Mouse (Mus musculus) lung, postnatal 0 days (tissue): ENCODE data around the gene Prkrip1. TPM values are rescaled to one million over a fixed set of nuclear protein-coding genes. Genes with fewer than 3 reads are reported as not detected.

ENCODE experiments used
- ATAC-seq: fragments of 200-750 bp; cut with Nextera tagmentation; 2 replicates; pipeline ENCODE4 v1.8.0; 2017; ENCODE audit warnings: moderate library complexity
- DNase-seq: peaks from one replicate; pipeline ENCODE4 v3.0.0-alpha.2; 2016; ENCODE audit warnings: low spot score
- H3K27ac ChIP-seq: fragments of 300-500 bp; sonication (generic); 2 replicates; pipeline ENCODE4 v1.5.1; 2014; ENCODE audit warnings: antibody characterized with exemption, mild to moderate bottlenecking, low read length, mixed read lengths
- H3K27me3 ChIP-seq: fragments of 300-500 bp; sonication (generic); replicated peaks from 2 replicates; pipeline ENCODE4 v1.6.1; 2014; ENCODE audit warnings: low read length, mixed read lengths; ENCODE audit not compliant: insufficient read depth
- H3K36me3 ChIP-seq: fragments of 300-500 bp; sonication (generic); 2 replicates; pipeline ENCODE4 v1.6.1; 2014; ENCODE audit warnings: low read length, mixed read lengths; ENCODE audit not compliant: insufficient read depth
- H3K4me1 ChIP-seq: fragments of 300-500 bp; sonication (generic); 2 replicates; pipeline ENCODE4 v1.6.1; 2014; ENCODE audit warnings: antibody characterized with exemption, low read depth, low read length, mixed read lengths; ENCODE audit not compliant: insufficient read depth
- H3K4me2 ChIP-seq: fragments of 300-500 bp; sonication (generic); replicated peaks from 2 replicates; pipeline ENCODE4 v1.6.1; 2014; ENCODE audit warnings: low read depth, mild to moderate bottlenecking, low read length, moderate library complexity, mixed read lengths
- H3K4me3 ChIP-seq: fragments of 300-500 bp; sonication (generic); 2 replicates; pipeline ENCODE4 v1.5.1; 2014; ENCODE audit warnings: low read depth, low read length
- H3K9ac ChIP-seq: fragments of 300-500 bp; sonication (generic); replicated peaks from 2 replicates; pipeline ENCODE4 v1.6.1; 2014; ENCODE audit warnings: low read depth, mild to moderate bottlenecking
- H3K9me3 ChIP-seq: fragments of 300-500 bp; sonication (generic); 2 replicates; pipeline ENCODE4 v1.6.1; 2016; ENCODE audit warnings: low read length, mixed read lengths
- CTCF ChIP-seq: IDR thresholded peaks from 2 replicates; pipeline ENCODE4 v1.5.1; 2016; ENCODE audit warnings: antibody characterized with exemption, mild to moderate bottlenecking
- EP300 ChIP-seq: IDR thresholded peaks from 2 replicates; pipeline ENCODE4 v1.6.1; 2016; ENCODE audit warnings: antibody characterized with exemption, mild to moderate bottlenecking, control low read depth
- WGBS: fragments of 180-500 bp; shearing (Covaris S2); extraction: QIAGEN DNeasy Blood & Tissue Kit; methylation state at CpG from one replicate; pipeline ENCODE4 v1.1.7; 2014; 5-methylcytosine and 5-hydroxymethylcytosine counted together
- polyA plus RNA-seq: library from polyadenylated mRNA; unstranded; fragments of >200 nt; fragmentation: Nextera tagmentation; extraction: Ambion mirVana; gene quantifications from 2 replicates; pipeline ENCODE4 v1.2.1, GENCODE M21; 2015

The Prkrip1 gene
- polyA plus RNA-seq, 1 experiment from 2014 or later = 37.7 TPM

- H3K4me2 ChIP-seq = no peak overlapping the region
- TF ChIP-seq EP300 (no peak), CTCF (no peak)
- ATAC-seq = no peak
- H3K9ac ChIP-seq = no peak overlapping the region
- H3K4me1 ChIP-seq = no peaks in the 10 kb centered on the region
- WGBS = 84% methylated on average over 7 of the region's 7 CpGs
- 0 out of 2 replicates have a peak, but pooled peaks cover 2% of the 10 kb centered on the region for H3K9me3 ChIP-seq
- H3K27ac ChIP-seq = no peak overlapping the region
- no peaks in the 10 kb centered on the region for H3K27me3 ChIP-seq
- no peak overlapping the region for H3K4me3 ChIP-seq
- H3K36me3 ChIP-seq = peaks cover 29% of the 10 kb centered on the region
- no peak for DNase-seq
Observed at GRCm38 (mm10) chr5:136191870-136192269, 6.9 kb downstream of the Prkrip1 start.

DNA sequence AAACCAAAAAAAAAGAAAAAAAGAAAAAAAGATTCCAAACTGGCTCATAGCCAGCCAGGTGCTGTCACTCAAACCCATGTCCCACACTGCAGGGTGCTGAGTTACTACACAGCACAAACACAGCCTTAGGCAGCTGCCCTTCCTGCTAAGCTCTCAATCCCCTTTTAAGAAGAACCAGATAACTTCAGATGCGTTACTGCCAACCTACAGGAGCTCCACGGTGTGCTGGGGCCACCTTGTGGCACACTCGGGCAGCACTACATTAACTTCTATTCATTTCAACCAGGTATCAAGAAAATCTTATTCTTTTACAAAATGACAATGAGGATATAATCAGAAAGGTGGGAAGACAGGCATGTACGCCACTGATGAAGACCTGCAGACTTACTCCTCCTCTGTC, 12.0 kb downstream of the Prkrip1 start:
- Histone ChIP-seq H3K27ac (no peak overlapping the region), H3K4me3 (no peak overlapping the region), H3K9me3 (no peaks in the 10 kb centered on the region), H3K36me3 (peaks cover 4% of the 10 kb centered on the region; the same call in 1 of the 2 replicates), H3K27me3 (no peaks in the 10 kb centered on the region), H3K4me1 (no peaks in the 10 kb centered on the region), H3K9ac (no peak overlapping the region), H3K4me2 (no peak overlapping the region)
- TF ChIP-seq CTCF (peak; percentile 93), EP300 (no peak)
- DNase-seq (peak; percentile 87), ATAC-seq (peak; percentile 80)
- 37% methylated on average over 4 of the region's 4 CpGs for WGBS

DNA sequence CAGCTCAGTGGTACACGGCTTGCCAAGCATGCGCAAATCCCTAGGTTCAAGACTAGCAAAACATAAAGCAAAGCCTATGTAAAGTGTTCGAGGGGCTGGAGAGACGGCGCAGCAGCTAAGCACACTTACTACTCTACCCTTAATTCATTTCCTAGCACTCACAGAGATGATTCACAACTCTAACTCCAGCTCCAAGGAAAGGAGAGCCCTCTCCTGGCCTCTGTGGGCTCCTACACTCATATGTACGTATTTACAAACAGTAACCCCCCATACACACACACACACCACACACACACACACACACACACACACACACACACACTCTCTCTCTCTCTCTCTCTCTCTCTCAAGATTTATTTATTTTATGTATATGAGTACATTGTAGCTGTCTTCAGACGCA, 15.0 kb downstream of the Prkrip1 start:
- DNase-seq = no peak
- Histone ChIP-seq H3K9me3 (no peaks in the 10 kb centered on the region), H3K4me3 (no peak overlapping the region), H3K36me3 (peaks cover 7% of the 10 kb centered on the region; the same call in 1 of the 2 replicates), H3K27ac (no peak overlapping the region), H3K4me1 (no peaks in the 10 kb centered on the region), H3K9ac (no peak overlapping the region), H3K4me2 (no peak overlapping the region), H3K27me3 (no peaks in the 10 kb centered on the region)
- WGBS = 92% methylated on average over 7 of the region's 7 CpGs
- no peak for ATAC-seq
- TF ChIP-seq EP300 = no peak
- TF ChIP-seq CTCF = peak; percentile 50

- Histone ChIP-seq H3K4me2 (no peak overlapping the region), H3K4me1 (no peaks in the 10 kb centered on the region), H3K4me3 (no peak overlapping the region), H3K9me3 (no peaks in the 10 kb centered on the region), H3K9ac (no peak overlapping the region), H3K36me3 (peaks cover 7% of the 10 kb centered on the region; the same call in 1 of the 2 replicates), H3K27me3 (no peaks in the 10 kb centered on the region), H3K27ac (no peak overlapping the region)
- no peak for DNase-seq
- ATAC-seq = no peak
- TF ChIP-seq CTCF = no peak
- TF ChIP-seq EP300 = no peak
- WGBS = 81% methylated on average over 4 of the region's 4 CpGs
Observed at GRCm38 (mm10) chr5:136182830-136183229, 15.9 kb downstream of the Prkrip1 start.

DNA sequence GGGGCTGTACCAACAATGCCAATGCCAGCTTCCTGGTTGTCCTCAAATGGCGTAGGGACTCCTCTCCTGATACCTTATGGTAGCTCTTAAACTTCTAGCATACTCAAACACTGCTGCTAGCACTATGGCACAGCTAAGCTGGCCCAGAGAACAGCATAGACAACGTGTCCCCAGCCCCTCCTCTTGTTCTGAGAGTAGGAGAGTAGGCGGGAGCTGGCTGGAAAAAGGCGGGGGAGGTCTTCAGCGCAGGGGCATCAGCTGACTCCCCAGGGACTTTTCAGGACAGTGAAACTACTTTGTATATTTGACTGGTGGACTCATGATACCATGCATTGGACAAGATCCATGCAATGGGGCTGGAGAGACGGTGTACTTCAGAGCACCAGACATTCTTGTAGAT, 16.7 kb downstream of the Prkrip1 start:
- H3K4me2 ChIP-seq = no peak overlapping the region
- 80% methylated on average over 6 of the region's 6 CpGs for WGBS
- no peaks in the 10 kb centered on the region for H3K27me3 ChIP-seq
- DNase-seq (no peak), ATAC-seq (no peak)
- H3K9me3 ChIP-seq = no peaks in the 10 kb centered on the region
- TF ChIP-seq EP300 (no peak), CTCF (no peak)
- no peaks in the 10 kb centered on the region for H3K4me1 ChIP-seq
- peaks cover 7% of the 10 kb centered on the region; the same call in 1 of the 2 replicates for H3K36me3 ChIP-seq
- no peak overlapping the region for H3K4me3 ChIP-seq
- no peak overlapping the region for H3K9ac ChIP-seq
- H3K27ac ChIP-seq = no peak overlapping the region

GRCm38 (mm10) chr5:136181197-136181596, 17.6 kb downstream of the Prkrip1 start:
- no peak for ATAC-seq
- no peaks in the 10 kb centered on the region for H3K27me3 ChIP-seq
- 90% methylated on average over 6 of the region's 6 CpGs for WGBS
- no peaks in the 10 kb centered on the region for H3K9me3 ChIP-seq
- H3K36me3 ChIP-seq = peaks cover 7% of the 10 kb centered on the region; the same call in 1 of the 2 replicates
- no peak overlapping the region for H3K4me3 ChIP-seq
- no peak overlapping the region for H3K27ac ChIP-seq
- TF ChIP-seq CTCF (no peak), EP300 (no peak)
- H3K4me1 ChIP-seq = no peaks in the 10 kb centered on the region
- H3K4me2 ChIP-seq = no peak overlapping the region
- no peak for DNase-seq
- no peak overlapping the region for H3K9ac ChIP-seq

DNA sequence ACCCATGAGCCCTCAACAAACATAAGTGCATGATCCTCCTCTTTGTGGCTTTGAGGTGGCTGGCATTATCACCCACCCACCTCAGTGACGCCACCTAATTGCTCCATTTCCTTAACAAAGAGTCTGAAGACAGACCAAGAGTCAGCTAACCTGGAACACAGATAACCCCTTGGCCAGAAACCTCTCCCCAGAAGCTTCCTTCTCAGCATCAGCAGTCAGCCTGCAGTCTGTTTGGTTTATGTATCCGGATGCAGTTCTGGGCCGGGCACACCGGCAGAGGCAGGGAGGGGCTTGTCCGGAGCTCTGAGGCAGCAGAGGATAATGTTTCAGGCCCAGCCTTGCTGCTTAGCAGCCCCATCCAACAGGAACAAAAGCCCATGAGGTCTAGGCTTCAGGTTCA, 19.2 kb downstream of the Prkrip1 start:
- TF ChIP-seq EP300 (no peak), CTCF (no peak)
- peak; percentile 55 for ATAC-seq
- Histone ChIP-seq H3K36me3 (peaks cover 7% of the 10 kb centered on the region; the same call in 1 of the 2 replicates), H3K27me3 (no peaks in the 10 kb centered on the region), H3K9me3 (no peaks in the 10 kb centered on the region), H3K4me1 (no peaks in the 10 kb centered on the region), H3K4me3 (no peak overlapping the region), H3K27ac (peak overlapping the region; percentile 33; the same call in 1 of the 2 replicates), H3K4me2 (no peak overlapping the region), H3K9ac (no peak overlapping the region)
- WGBS = 53% methylated on average over 5 of the region's 5 CpGs
- peak; percentile 26 for DNase-seq
